Mouse (Mus musculus): ENCODE measurements around the gene Mcf2l.
A peak's percentile ranks its signal among the peaks of the same experiment; 100 is the strongest.

Gene Mcf2l

GRCm38 (mm10) chr8:12952699-12953098, 79.1 kb downstream of the Mcf2l start:
- no peak for DNase-seq

DNA sequence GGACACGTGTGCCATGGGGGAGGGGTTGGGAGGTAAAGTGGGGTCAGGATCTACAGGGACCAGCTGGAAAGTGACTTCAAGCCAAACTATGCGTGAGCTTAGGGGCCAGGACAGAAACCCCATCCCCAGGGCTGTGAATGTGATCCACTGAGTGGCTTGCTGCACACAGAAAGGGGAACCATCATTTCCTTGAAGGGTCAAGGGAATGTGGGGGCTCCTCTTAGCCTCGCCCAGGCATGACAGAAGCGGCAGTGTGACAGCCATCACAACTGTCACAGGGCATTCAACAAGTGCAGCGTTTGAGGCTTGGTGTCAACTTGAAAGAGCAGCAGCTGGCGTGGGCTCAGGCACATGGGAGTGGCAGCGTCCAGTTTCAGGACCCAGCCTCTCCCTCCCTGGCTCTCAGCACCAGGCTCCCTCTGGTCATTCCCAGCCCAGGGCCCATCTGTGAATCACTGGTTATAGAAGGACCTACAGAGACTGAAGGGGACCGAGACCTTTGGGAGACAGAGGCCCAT, 81.8 kb downstream of the Mcf2l start:
- DNase-seq: no peak

GRCm38 (mm10) chr8:12955880-12956279, 82.3 kb downstream of the Mcf2l start:
- no peak for DNase-seq

GRCm38 (mm10) chr8:12956941-12957340, 83.3 kb downstream of the Mcf2l start:
- no peak for DNase-seq

DNA sequence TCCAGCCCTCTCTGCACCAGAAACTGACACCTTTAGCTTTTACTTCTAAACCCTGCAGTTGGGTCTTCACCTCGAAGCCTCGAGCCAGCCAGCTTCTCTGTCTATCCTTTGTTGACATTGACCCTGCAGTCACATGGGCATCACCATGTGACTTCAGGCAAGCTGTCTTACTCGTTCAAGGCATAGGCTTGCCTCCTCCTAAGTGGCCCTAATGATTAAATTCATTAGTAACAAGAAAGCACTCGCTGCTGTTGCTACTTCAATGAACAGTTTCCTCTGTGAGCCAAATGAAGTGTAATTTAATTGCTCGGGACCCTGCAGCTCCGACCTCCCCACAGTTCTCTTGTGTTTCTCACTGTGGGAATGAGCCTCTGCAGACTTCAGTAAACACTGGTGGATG, 83.8 kb downstream of the Mcf2l start:
- DNase-seq: no peak

DNA sequence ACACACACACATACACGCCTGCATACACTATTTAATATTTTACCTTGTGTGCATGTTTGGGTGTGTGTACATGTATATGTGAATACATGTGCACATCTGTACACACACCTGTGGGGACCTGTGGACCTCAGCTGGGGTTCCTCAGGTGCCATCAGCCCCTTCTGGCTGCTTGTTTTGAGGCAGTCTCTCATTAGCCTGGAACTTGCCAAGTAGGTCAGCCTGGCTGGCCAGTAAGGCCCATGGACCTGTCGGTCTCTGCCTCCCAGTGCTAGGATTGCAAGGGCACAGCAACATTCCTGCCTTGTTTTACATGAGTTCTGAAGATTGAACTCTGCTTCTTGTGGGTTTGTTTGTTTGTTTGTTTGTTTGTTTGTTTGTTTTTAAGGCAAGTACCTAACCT, 87.0 kb downstream of the Mcf2l start:
- DNase-seq: no peak

DNA sequence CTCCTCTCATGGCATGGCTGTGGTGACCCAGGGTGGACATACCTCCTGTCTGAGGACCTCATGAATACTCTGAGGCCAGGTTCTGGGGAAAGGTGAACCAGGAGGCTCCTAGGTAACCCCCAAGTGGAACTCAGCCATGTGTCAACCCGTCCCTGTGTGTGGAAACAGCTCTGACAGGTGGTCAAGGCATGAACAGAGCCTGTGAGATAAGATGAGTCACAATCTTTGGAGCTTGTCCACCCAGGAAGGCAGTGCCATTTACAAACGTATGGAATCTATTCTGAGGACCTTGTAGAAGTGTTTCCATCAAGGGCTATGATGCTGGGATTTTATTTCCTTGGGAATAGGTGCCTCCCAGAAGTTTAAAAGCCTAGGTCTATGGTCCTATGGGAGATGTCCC, 87.6 kb downstream of the Mcf2l start:
- DNase-seq: no peak

GRCm38 (mm10) chr8:12961821-12962534, 88.4 kb downstream of the Mcf2l start:
- DNase-seq: no peak

DNA sequence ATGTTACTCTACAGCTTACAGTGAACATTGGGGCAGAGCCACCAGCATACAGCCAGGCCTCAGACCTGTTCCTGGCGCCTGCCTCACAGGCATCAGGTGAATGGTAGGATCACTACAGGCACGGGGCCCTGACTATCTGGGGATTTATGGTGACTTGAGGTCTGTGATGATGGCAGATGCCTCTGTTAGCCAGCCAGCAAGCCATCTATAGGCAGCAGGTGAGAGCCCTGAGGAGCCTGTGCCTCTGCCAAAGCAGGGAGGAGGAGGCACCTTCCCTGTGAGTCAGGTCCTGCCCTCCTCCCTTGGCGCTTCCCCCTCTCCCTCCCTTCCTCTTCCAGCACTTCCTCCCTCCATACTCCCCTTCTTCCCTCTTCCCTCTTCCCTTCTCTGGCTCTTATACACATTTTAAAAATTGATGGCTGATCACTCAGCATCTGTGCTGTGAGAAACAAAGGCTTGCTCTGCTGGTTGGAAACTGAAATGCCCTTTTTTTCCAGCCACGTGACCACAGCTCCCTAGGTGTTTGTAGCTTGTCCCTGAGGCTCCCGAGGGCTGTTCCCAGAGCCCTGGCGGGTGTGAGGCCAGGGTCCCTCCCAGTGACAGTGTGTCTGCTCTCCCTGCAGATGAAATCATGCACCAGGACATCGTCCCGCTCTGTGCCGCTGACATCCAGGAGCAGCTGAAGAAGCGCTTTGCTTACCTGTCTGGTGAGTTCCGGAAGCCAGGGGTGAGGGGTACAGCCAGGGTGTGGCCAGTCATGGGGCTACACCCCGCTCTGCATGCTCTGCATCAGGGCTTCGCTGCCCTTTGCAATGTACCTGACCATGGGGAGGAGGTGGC, 89.2 kb downstream of the Mcf2l start:
- DNase-seq: no peak

DNA sequence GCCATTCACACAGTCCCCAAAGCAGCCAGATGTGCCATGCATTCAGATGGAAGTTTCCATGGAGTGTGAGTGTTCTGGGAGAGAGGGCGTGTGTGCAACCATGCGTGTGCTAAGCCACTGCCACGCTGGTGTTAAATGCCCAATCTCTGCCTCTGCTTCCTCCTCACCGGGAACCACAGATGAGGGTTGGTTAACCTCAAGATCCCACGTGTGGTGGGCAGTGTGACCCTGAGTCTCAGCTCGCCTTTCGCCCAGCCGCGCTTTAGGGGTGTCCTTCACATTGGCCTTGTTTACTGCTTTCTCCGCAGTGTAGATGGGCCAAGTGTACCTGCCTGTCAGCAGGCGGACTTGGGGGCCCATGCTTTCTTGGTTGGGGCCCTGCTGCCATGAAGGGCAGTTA, 102.7 kb downstream of the Mcf2l start:
- no peak for DNase-seq

- DNase-seq: no peak
Measured at GRCm38 (mm10) chr8:12976723-12977122, 103.1 kb downstream of the Mcf2l start.

DNA sequence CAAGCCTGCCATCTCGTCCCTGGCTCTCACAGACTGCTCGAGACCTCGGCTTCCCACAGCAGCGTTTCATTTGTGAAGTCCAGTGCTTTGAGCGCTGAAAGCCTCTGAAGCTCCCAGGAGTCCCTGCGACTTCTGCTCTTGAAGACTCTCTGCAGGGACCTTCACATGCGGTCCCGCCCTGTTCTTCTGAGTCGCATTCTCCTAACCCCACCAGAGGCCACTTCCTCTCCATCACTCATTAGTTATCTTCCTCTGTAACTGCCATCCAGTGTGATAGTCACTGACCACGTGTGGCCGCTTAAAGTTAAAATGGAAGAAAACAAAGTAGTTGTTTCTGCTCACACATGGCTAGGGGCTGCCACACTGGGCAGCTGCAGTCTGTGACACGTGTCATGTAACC, 103.7 kb downstream of the Mcf2l start:
- no peak for DNase-seq

DNA sequence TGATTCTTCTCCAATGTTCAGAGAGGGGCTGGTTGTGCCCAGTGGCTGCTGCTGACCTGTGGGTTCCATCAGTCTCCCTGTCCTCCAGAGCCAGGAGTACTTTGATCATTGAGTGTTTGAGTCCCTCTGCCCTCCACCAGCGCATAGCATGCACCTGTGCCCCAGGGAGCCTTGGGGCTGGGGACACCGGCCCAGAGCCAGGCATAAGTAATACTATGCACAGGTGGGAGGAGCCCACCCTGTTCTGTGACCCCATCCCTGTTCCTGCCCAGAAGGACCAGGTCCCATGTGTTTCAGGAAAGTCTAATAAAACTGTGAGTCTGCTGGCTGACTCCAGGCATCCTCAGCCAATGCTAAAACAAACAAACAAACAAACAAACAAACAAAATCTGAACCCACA, 104.7 kb downstream of the Mcf2l start:
- DNase-seq: no peak

DNA sequence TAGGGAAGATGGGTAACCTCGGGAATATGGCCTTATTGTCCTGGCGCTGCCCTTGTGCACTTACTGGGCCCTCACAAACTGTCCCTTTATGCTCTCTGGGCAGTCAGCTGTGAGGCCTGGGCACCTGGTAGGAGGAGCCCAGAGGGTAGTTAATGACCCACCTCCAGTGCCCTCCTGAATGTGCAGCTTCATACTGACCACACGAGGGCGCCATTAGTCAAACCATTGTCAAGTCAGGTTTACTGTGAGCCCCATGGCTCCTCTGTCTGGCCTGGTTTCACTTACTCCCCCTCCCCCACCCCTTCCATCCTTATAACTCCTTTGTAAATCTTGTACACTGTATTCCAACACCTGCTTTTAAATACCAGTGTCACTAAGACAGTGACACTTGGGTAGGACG, 105.1 kb downstream of the Mcf2l start:
- DNase-seq: peak; percentile 49 to 62

DNA sequence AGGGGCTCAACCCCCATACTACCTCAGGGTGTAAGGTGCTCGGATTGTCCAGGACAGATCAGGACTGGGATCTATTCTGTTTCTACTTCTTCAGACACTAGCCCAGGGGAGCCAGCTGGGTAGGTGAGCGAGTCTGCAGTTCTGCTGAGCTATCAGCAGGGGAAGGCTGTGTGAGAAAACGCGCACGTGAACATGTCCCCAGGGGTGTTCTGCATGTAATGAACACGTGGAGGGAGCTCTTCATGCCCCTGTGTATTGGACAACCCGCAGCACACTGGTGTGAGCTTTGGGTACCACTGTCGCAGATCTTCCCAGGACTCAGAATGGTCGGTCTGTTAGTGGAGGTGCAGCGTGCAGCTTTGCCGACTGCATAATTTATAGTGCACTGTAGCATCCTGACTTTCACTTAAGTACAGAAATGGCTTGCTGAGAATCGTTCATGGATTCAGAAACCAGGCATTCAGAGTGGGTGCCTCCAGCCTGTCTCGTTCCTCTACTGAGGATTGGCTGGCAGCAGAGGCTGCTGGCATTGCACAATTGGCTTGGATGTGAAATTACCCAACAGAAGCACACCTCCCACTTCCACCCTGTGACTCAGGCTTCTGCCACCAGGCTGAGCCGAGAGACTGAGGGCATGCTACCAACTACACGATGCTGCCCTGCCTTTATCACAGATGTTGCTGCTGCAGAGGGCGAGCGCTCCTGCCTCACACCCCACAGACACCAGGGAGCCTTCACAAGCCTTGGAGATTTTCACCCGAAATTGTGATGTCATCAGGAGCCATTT, 110.3 kb downstream of the Mcf2l start:
- peak; percentile 59 to 68 for DNase-seq

DNA sequence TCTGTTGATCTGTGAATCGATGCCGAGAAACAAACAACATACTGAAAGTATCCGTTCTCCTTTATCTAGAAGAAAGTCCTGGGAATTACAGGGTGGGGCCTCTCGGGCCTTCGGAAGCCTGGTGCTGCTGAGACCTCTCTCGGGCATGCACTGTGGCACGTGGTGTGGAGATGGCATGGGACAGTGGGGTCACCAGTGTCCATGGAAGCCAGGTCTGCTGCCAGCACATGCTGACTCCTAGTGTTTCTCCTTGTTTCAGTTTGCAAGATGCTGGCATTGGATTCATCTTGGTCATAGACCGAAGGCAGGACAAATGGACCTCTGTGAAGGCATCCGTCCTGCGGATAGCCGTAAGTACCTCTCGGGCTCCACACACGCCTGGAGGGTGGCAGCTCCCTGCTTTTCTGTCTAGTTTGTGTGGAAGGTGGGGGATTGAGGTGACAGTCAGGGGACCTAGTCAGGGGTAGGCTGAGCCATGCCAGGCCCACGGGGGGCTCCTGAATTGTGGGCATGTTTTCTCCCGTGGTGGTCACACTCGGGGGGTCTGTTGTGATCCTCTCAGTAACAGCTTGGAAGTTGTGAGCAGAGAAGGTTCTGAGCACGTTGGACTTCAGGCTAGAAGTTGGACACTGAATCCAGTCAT, 111.1 kb downstream of the Mcf2l start:
- no peak for DNase-seq

GRCm38 (mm10) chr8:12985259-12985658, 111.7 kb downstream of the Mcf2l start:
- DNase-seq: no peak

DNA sequence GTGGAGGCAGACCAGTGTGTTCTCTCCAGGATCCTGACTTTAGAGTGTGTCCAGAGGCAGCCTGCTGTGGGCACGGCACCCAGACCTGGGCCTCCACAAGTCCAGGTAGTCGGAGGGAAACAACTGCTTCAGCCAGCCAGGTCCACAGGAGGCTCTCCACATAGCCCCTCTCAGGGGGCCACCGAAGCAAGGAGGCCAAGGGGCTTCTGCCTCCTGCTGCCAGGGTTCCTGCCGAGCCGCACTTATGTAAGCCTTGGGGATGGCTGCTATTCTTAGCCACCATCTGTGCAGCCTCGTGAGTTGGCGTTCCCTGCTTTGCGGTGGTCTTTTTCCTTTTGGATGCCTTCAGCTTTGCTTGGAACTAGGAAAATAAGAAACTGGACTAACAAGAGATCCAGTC, 114.0 kb downstream of the Mcf2l start:
- no peak for DNase-seq

- no peak for DNase-seq
Measured at GRCm38 (mm10) chr8:12988722-12989430, 115.3 kb downstream of the Mcf2l start.

DNA sequence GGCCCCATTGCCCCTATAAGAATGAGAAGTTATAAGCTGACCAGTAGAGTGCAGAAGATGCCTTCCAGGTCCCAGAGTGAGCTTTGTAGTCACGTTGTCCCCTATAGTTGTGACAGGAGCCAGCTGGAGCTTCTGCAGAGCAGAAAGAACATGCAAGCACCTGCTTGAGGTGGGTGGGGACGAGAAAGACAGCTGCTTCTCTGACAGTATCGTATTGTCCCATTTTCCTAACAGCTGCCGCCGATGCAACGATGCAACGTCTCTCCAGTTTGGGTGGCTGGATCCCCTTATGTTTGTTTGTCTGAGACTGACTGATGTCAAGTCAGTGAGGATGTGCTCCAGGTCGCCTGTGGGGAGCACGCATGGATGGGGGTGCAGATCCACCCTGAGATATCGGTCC, 117.8 kb downstream of the Mcf2l start:
- DNase-seq: no peak

GRCm38 (mm10) chr8:12994468-12994867, 120.9 kb downstream of the Mcf2l start:
- no peak for DNase-seq

DNA sequence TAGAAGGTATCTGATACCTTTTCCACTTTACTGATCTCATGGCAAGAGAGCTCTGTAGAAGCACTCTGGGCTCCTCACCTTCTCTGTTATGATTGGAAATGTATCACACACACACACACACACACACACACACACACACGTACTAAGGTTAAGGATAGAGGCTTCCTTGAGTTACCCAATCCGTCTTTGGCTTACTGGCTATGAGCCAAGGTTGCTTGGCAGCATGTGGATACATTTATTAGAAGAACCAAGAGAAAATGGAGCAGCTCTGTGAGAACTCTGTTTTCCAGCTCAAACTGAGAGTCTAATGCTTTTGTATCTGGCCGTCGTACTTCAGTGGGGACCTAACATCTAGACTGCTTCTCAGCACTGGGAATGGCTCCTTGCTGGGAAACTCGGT, 121.9 kb downstream of the Mcf2l start:
- peak; percentile 40 to 71 for DNase-seq
